Mouse (Mus musculus) liver, postnatal 0 days (tissue): ENCODE results near the gene Lrrc29.

Source experiments
- CTCF ChIP-seq: sonication (generic); IDR thresholded peaks from 2 replicates; pipeline ENCODE4 v1.5.1; 2016; ENCODE audit warnings: antibody characterized with exemption, low read depth
- EP300 ChIP-seq: IDR thresholded peaks from 2 replicates; pipeline ENCODE4 v1.6.1; 2016; ENCODE audit warnings: antibody characterized with exemption, low read depth, mild to moderate bottlenecking

- no peak for TF ChIP-seq EP300
- no peak; the same call in 1 of the 2 replicates for TF ChIP-seq CTCF
These were observed 62.7 kb downstream of the Lrrc29 start for GRCm38 (mm10) chr8:105263244-105263912.
